Mouse (Mus musculus) G1E (cell line): ENCODE results near the gene Rad9b.

Experiments used
- CTCF ChIP-seq: IDR thresholded peaks from 2 replicates; pipeline ENCODE4 v1.5.1; 2012; ENCODE audit warnings: low read depth, low read length, inconsistent platforms, mixed read lengths
- GATA1 ChIP-seq: IDR thresholded peaks from 2 replicates; pipeline ENCODE4 v1.6.1; 2012; ENCODE audit warnings: borderline replicate concordance, low read length, inconsistent platforms, mixed read lengths
- TAL1 ChIP-seq: conservative IDR thresholded peaks from 2 replicates; pipeline ENCODE4 v1.6.1; 2012; ENCODE audit warnings: low read depth, low read length, inconsistent platforms, mixed read lengths

- TF ChIP-seq CTCF (no peak), TAL1 (no peak), GATA1 (no peak)
These were observed 68.8 kb downstream of the Rad9b start for GRCm38 (mm10) chr5:122285029-122285766.
